Mouse (Mus musculus): Measurements from ENCODE around the gene Ctxn2. TPM values are rescaled to one million over a fixed set of nuclear protein-coding genes. Genes with fewer than 3 reads are reported as not detected.

Gene Ctxn2
- polyA plus RNA-seq, 1 experiment from 2014 or later, result not detected

DNA sequence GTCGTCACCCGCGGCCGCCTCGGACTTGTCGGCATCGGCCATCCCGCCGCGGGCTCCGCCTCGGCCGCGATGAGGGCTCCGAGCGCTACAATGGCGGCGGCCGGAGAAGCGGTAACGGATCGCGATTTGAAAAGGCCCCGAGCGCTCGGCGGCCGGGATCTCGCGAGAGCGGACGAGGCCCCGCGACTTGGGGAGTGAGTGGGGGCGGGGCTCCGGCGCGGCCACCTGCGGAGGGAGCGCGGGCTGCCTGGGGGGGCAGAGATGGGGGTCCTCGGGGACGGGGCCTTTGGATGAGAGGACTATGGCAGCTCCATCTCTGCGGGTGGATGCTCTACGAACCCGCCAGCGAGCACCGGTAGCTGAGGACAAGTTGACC lies 13.0 kb upstream of the Ctxn2 start, which contains the start of gene Myef2:
Gene Myef2 (minus strand): TSS at position 185 of the 376 bp plus-strand sequence.
- Histone ChIP-seq H3K4me3 (ENCODE audit: low read depth, low read length) (peak within 1 kb of the TSS; percentile 68), H3K4me1 (replicated peaks; ENCODE audit: control insufficient read depth, insufficient read depth, low read length) (peaks cover 11% of the 10 kb centered on the region), H3K36me3 (ENCODE audit: control insufficient read depth, insufficient read depth, low read length) (no peaks in the 10 kb centered on the region; the same call in 1 of the 2 replicates), H3K4me2 (ENCODE audit: low read length) (peak within 1 kb of the TSS; percentile 82), H3K9me3 (ENCODE audit: control insufficient read depth, low read length) (no peaks in the 10 kb centered on the region), H3K9ac (ENCODE audit: low read length) (peak within 1 kb of the TSS; percentile 94), H3K27ac (ENCODE audit: low read depth) (peak within 1 kb of the TSS; percentile 84), H3K27me3 (replicated peaks; ENCODE audit: control insufficient read depth, insufficient read depth, low read length) (no peaks in the 10 kb centered on the region)
- 2% methylated on average over 33 of the region's 48 CpGs for WGBS
- ATAC-seq (replicated peaks; ENCODE audit: low FRiP score, low TSS enrichment, low read depth) (peak; percentile 90), DNase-seq (ENCODE audit: low spot score) (peak; percentile 92)

DNA sequence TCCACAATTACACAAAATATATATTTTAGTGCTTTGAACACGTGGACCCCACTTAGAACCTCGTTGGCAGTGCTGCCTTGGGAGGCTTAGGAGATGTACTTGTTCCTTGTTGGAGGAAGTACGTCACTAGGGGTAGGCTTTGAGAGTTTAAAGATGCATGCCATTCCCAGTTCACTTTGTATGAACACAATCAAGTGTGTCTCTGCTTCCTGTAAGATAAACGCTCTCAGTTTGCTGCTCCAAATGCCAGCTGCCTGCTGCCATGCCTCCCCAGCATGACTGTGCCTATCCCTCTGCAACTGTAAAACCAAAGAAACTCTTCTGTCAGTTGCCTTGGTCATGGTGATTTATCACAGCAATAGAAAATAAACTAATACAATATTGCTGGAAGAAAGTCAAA lies 10.7 kb upstream of the Ctxn2 start:
- Histone ChIP-seq H3K27me3 (replicated peaks; ENCODE audit: control insufficient read depth, insufficient read depth, low read length) (no peaks in the 10 kb centered on the region), H3K4me3 (ENCODE audit: low read depth, low read length) (no peak overlapping the region), H3K4me1 (replicated peaks; ENCODE audit: control insufficient read depth, insufficient read depth, low read length) (peaks cover 11% of the 10 kb centered on the region), H3K9me3 (ENCODE audit: control insufficient read depth, low read length) (no peaks in the 10 kb centered on the region), H3K9ac (ENCODE audit: low read length) (no peak overlapping the region), H3K36me3 (ENCODE audit: control insufficient read depth, insufficient read depth, low read length) (no peaks in the 10 kb centered on the region; the same call in 1 of the 2 replicates), H3K4me2 (ENCODE audit: low read length) (no peak overlapping the region), H3K27ac (ENCODE audit: low read depth) (no peak overlapping the region)
- no peak for DNase-seq (ENCODE audit: low spot score)
- 40% methylated on average over 4 of the region's 4 CpGs for WGBS
- ATAC-seq (replicated peaks; ENCODE audit: low FRiP score, low TSS enrichment, low read depth), result no peak

- Histone ChIP-seq H3K9ac (ENCODE audit: low read length) (no peak overlapping the region), H3K4me3 (ENCODE audit: low read depth, low read length) (no peak overlapping the region), H3K27me3 (replicated peaks; ENCODE audit: control insufficient read depth, insufficient read depth, low read length) (no peaks in the 10 kb centered on the region), H3K4me1 (replicated peaks; ENCODE audit: control insufficient read depth, insufficient read depth, low read length) (peaks cover 4% of the 10 kb centered on the region), H3K27ac (ENCODE audit: low read depth) (no peak overlapping the region), H3K4me2 (ENCODE audit: low read length) (no peak overlapping the region), H3K36me3 (ENCODE audit: control insufficient read depth, insufficient read depth, low read length) (no peaks in the 10 kb centered on the region), H3K9me3 (ENCODE audit: control insufficient read depth, low read length) (no peaks in the 10 kb centered on the region)
- ATAC-seq (replicated peaks; ENCODE audit: low FRiP score, low TSS enrichment, low read depth) (no peak), DNase-seq (ENCODE audit: low spot score) (no peak)
- WGBS, result 81% methylated on average over 3 of the region's 3 CpGs
These were observed 9.7 kb upstream of the Ctxn2 start for GRCm38 (mm10) chr2:125126792-125127191.

GRCm38 (mm10) chr2:125134113-125134512 lies 2.4 kb upstream of the Ctxn2 start:
- ATAC-seq (replicated peaks; ENCODE audit: low FRiP score, low TSS enrichment, low read depth) (no peak), DNase-seq (ENCODE audit: low spot score) (no peak)
- no peak overlapping the region for H3K4me2 ChIP-seq (ENCODE audit: low read length)

DNA sequence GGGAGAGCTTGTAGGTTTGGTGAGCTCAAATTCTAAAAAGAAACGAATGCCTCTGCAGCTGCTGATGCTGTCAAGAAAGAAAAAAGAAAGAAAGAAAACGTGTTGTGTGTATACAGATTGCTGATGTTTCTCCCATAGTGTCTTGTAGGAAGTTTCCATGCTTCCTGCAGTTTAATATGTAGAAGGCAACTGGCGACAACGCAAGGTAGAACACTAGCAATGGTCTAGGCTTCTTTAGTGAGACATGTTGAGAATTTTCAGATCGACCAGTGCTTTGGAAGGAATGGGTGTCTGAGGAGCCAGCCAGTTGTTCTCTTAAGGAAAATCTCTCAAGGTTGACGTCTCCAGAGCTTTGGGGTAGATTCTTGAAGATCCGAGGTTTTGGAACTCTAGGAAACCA lies 354 bp downstream of the Ctxn2 start:
- no peaks in the 10 kb centered on the region; the same call in 1 of the 2 replicates for H3K4me1 ChIP-seq (replicated peaks; ENCODE audit: control insufficient read depth, insufficient read depth, low read length)
- H3K9ac ChIP-seq (ENCODE audit: low read length), result no peak overlapping the region
- peak overlapping the region; percentile 25; the same call in 1 of the 2 replicates for H3K4me3 ChIP-seq (ENCODE audit: low read depth, low read length)
- H3K27ac ChIP-seq (ENCODE audit: low read depth), result no peak overlapping the region
- H3K36me3 ChIP-seq (ENCODE audit: control insufficient read depth, insufficient read depth, low read length), result no peaks in the 10 kb centered on the region
- no peak for ATAC-seq (replicated peaks; ENCODE audit: low FRiP score, low TSS enrichment, low read depth)
- H3K27me3 ChIP-seq (replicated peaks; ENCODE audit: control insufficient read depth, insufficient read depth, low read length), result 0 out of 2 replicates have a peak, but pooled peaks cover 6% of the 10 kb centered on the region
- DNase-seq (ENCODE audit: low spot score), result no peak
- H3K4me2 ChIP-seq (ENCODE audit: low read length), result peak overlapping the region; percentile 69
- H3K9me3 ChIP-seq (ENCODE audit: control insufficient read depth, low read length), result no peaks in the 10 kb centered on the region
- 25% methylated on average over 7 of the region's 7 CpGs for WGBS

More at GRCm38 (mm10) chr2:125134113-125134512, 2.4 kb upstream of the Ctxn2 start:
- Histone ChIP-seq H3K27me3 (replicated peaks; ENCODE audit: control insufficient read depth, insufficient read depth, low read length) (0 out of 2 replicates have a peak, but pooled peaks cover 6% of the 10 kb centered on the region), H3K36me3 (ENCODE audit: control insufficient read depth, insufficient read depth, low read length) (no peaks in the 10 kb centered on the region), H3K27ac (ENCODE audit: low read depth) (no peak overlapping the region), H3K9me3 (ENCODE audit: control insufficient read depth, low read length) (no peaks in the 10 kb centered on the region), H3K4me1 (replicated peaks; ENCODE audit: control insufficient read depth, insufficient read depth, low read length) (no peaks in the 10 kb centered on the region; the same call in 1 of the 2 replicates), H3K4me3 (ENCODE audit: low read depth, low read length) (no peak overlapping the region), H3K9ac (ENCODE audit: low read length) (no peak overlapping the region)
- WGBS, result 41% methylated on average over 4 of the region's 4 CpGs

DNA sequence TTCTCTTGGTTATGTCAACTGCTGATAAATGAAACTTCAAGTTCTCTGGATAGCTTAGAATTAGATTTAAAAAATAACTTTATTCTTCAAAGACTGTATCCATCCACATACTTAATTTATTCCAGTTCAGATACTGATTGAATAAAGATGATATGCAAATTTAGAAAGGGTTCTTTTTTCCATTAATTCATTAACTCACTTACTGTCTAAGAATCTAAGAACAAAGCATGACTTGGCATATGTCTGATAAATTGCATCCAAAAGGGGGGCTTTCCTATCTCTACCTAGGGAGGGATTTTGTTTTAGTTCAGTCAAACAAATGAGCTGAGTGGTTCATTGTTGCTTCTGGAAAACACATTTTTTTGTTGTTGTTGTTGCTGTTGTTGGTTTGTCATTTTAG lies 5.8 kb downstream of the Ctxn2 start:
- Histone ChIP-seq H3K4me2 (ENCODE audit: low read length) (no peak overlapping the region), H3K4me3 (ENCODE audit: low read depth, low read length) (no peak overlapping the region), H3K9me3 (ENCODE audit: control insufficient read depth, low read length) (no peaks in the 10 kb centered on the region), H3K36me3 (ENCODE audit: control insufficient read depth, insufficient read depth, low read length) (no peaks in the 10 kb centered on the region), H3K4me1 (replicated peaks; ENCODE audit: control insufficient read depth, insufficient read depth, low read length) (no peaks in the 10 kb centered on the region), H3K9ac (ENCODE audit: low read length) (no peak overlapping the region), H3K27ac (ENCODE audit: low read depth) (no peak overlapping the region), H3K27me3 (replicated peaks; ENCODE audit: control insufficient read depth, insufficient read depth, low read length) (no peaks in the 10 kb centered on the region)
- ATAC-seq (replicated peaks; ENCODE audit: low FRiP score, low TSS enrichment, low read depth), result no peak
- DNase-seq (ENCODE audit: low spot score), result no peak

- H3K4me1 ChIP-seq (replicated peaks; ENCODE audit: control insufficient read depth, insufficient read depth, low read length), result no peaks in the 10 kb centered on the region
- 86% methylated on average over 6 of the region's 6 CpGs for WGBS
These were observed 15.9 kb downstream of the Ctxn2 start, which contains the start of gene Slc12a1 for GRCm38 (mm10) chr2:125152388-125152787. TSS of gene Slc12a1 (plus strand) at chr2:125152505.

GRCm38 (mm10) chr2:125154294-125154693 lies 17.8 kb downstream of the Ctxn2 start:
- Histone ChIP-seq H3K4me1 (replicated peaks; ENCODE audit: control insufficient read depth, insufficient read depth, low read length) (no peaks in the 10 kb centered on the region), H3K9ac (ENCODE audit: low read length) (no peak overlapping the region), H3K27me3 (replicated peaks; ENCODE audit: control insufficient read depth, insufficient read depth, low read length) (no peaks in the 10 kb centered on the region), H3K27ac (ENCODE audit: low read depth) (no peak overlapping the region), H3K4me2 (ENCODE audit: low read length) (no peak overlapping the region), H3K9me3 (ENCODE audit: control insufficient read depth, low read length) (no peaks in the 10 kb centered on the region), H3K4me3 (ENCODE audit: low read depth, low read length) (no peak overlapping the region), H3K36me3 (ENCODE audit: control insufficient read depth, insufficient read depth, low read length) (no peaks in the 10 kb centered on the region)
- DNase-seq (ENCODE audit: low spot score), result no peak
- 68% methylated on average over 9 of the region's 9 CpGs for WGBS
- ATAC-seq (replicated peaks; ENCODE audit: low FRiP score, low TSS enrichment, low read depth), result no peak

More at GRCm38 (mm10) chr2:125152388-125152787, 15.9 kb downstream of the Ctxn2 start, which contains the start of gene Slc12a1:
- Histone ChIP-seq H3K9me3 (ENCODE audit: control insufficient read depth, low read length) (no peaks in the 10 kb centered on the region), H3K27ac (ENCODE audit: low read depth) (no peak within 1 kb of the TSS), H3K9ac (ENCODE audit: low read length) (no peak within 1 kb of the TSS), H3K4me3 (ENCODE audit: low read depth, low read length) (no peak within 1 kb of the TSS), H3K36me3 (ENCODE audit: control insufficient read depth, insufficient read depth, low read length) (no peaks in the 10 kb centered on the region), H3K27me3 (replicated peaks; ENCODE audit: control insufficient read depth, insufficient read depth, low read length) (no peaks in the 10 kb centered on the region), H3K4me2 (ENCODE audit: low read length) (no peak within 1 kb of the TSS)
- DNase-seq (ENCODE audit: low spot score) (no peak), ATAC-seq (replicated peaks; ENCODE audit: low FRiP score, low TSS enrichment, low read depth) (no peak)

DNA sequence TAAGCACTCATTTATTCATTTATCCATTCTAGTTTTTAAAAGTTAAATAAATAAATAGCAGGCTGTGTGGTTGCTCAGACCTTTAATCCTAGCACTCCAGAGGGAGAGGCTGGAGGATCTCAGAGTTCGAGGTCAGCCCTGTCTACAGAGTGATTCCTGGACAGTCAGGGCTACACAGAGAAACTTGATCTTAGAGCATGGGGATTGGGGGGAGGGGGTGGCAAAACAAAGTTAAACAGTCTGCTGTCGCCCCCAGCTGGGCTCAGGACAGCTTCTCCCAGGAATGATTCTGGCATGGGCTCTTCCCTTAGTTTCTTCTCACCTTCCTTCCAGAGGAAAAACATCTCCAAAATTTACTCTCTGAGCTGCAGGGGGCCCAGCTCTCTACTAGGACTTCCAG lies 19.0 kb downstream of the Ctxn2 start:
- no peak overlapping the region for H3K27ac ChIP-seq (ENCODE audit: low read depth)
- no peaks in the 10 kb centered on the region for H3K36me3 ChIP-seq (ENCODE audit: control insufficient read depth, insufficient read depth, low read length)
- DNase-seq (ENCODE audit: low spot score), result no peak
- H3K27me3 ChIP-seq (replicated peaks; ENCODE audit: control insufficient read depth, insufficient read depth, low read length), result no peaks in the 10 kb centered on the region
- 7% methylated on average over 2 of the region's 2 CpGs for WGBS
- no peaks in the 10 kb centered on the region for H3K9me3 ChIP-seq (ENCODE audit: control insufficient read depth, low read length)
- no peak for ATAC-seq (replicated peaks; ENCODE audit: low FRiP score, low TSS enrichment, low read depth)
- no peaks in the 10 kb centered on the region for H3K4me1 ChIP-seq (replicated peaks; ENCODE audit: control insufficient read depth, insufficient read depth, low read length)
- H3K4me2 ChIP-seq (ENCODE audit: low read length), result no peak overlapping the region
- no peak overlapping the region for H3K9ac ChIP-seq (ENCODE audit: low read length)
- H3K4me3 ChIP-seq (ENCODE audit: low read depth, low read length), result no peak overlapping the region
